Mouse (Mus musculus) neural tube, embryonic 13.5 days (tissue): Measurements from ENCODE around the gene Mboat2. TPM values are rescaled to one million over a fixed set of nuclear protein-coding genes. Genes with fewer than 3 reads are reported as not detected.

Source experiments
- ATAC-seq: fragments of 200-750 bp; cut with Nextera tagmentation; 2 replicates; pipeline ENCODE4 v1.8.0; 2017; ENCODE audit warnings: low read depth, mild to moderate bottlenecking, moderate TSS enrichment, moderate library complexity
- H3K27ac ChIP-seq: fragments of 300-500 bp; sonication (generic); replicated peaks from 2 replicates; pipeline ENCODE4 v1.5.1; 2015; ENCODE audit warnings: moderate library complexity, mild to moderate bottlenecking, inconsistent platforms
- H3K27me3 ChIP-seq: fragments of 300-500 bp; sonication (generic); 2 replicates; pipeline ENCODE4 v1.6.1; 2015; ENCODE audit warnings: mild to moderate bottlenecking, inconsistent platforms
- H3K36me3 ChIP-seq: fragments of 300-500 bp; sonication (generic); 2 replicates; pipeline ENCODE4 v1.6.1; 2015; ENCODE audit warnings: mild to moderate bottlenecking, inconsistent platforms
- H3K4me1 ChIP-seq: fragments of 300-500 bp; sonication (generic); replicated peaks from 2 replicates; pipeline ENCODE4 v1.6.1; 2015; ENCODE audit warnings: inconsistent platforms
- H3K4me2 ChIP-seq: fragments of 300-500 bp; sonication (generic); 2 replicates; pipeline ENCODE4 v1.6.1; 2015; ENCODE audit warnings: inconsistent platforms, mild to moderate bottlenecking, moderate library complexity
- H3K4me3 ChIP-seq: fragments of 300-500 bp; sonication (generic); 2 replicates; pipeline ENCODE4 v1.5.1; 2015; ENCODE audit warnings: mild to moderate bottlenecking, inconsistent platforms
- H3K9ac ChIP-seq: fragments of 300-500 bp; sonication (generic); 2 replicates; pipeline ENCODE4 v1.6.1; 2015; ENCODE audit warnings: moderate library complexity, mild to moderate bottlenecking, inconsistent platforms
- H3K9me3 ChIP-seq: fragments of 300-500 bp; sonication (generic); 2 replicates; pipeline ENCODE4 v1.6.1; 2016; ENCODE audit warnings: inconsistent platforms
- WGBS: fragments of 180-500 bp; shearing (Covaris S2); methylation state at CpG from one replicate; pipeline ENCODE4 v1.1.7; 2015; 5-methylcytosine and 5-hydroxymethylcytosine counted together
- polyA plus RNA-seq: library from polyadenylated mRNA; unstranded; fragments of >200 nt; fragmentation: Nextera tagmentation; extraction: Ambion mirVana; gene quantifications from 2 replicates; pipeline ENCODE4 v1.2.1, GENCODE M21; 2015

Mboat2 gene
- polyA plus RNA-seq, 1 experiment from 2014 or later: 72.1 TPM

GRCm38 (mm10) chr12:24933996-24934395 is 103.3 kb downstream of the Mboat2 start:
- Histone ChIP-seq H3K9me3 (no peaks in the 10 kb centered on the region), H3K27me3 (no peaks in the 10 kb centered on the region), H3K9ac (no peak overlapping the region), H3K27ac (no peak overlapping the region), H3K4me1 (peaks cover 27% of the 10 kb centered on the region), H3K4me2 (no peak overlapping the region), H3K4me3 (no peak overlapping the region), H3K36me3 (peaks cover 5% of the 10 kb centered on the region; the same call in 1 of the 2 replicates)
- ATAC-seq: no peak
- 88% methylated on average over 3 of the region's 3 CpGs for WGBS

DNA sequence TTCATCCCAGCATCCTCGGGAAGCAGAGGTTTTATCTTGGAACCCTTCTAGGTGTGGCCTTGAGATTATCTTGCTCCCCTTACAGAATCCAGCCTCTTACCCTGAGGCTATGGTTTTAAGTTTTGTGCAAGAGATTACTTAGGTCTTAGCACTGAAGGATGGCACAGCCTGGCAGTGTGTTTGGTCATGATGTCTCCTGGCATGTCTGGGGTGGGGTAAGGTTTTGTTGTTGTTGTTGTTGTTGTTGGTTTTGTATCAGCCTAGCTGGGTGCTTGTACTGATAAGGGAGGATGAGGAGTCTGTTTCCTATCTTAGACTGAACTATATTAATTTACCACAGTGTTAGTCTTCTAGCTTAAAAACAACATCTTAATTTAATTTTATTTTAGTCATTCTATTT is 105.6 kb downstream of the Mboat2 start:
- Histone ChIP-seq H3K4me1 (peaks cover 21% of the 10 kb centered on the region), H3K27me3 (no peaks in the 10 kb centered on the region), H3K4me2 (no peak overlapping the region), H3K9ac (no peak overlapping the region), H3K27ac (no peak overlapping the region), H3K4me3 (no peak overlapping the region), H3K36me3 (peaks cover 28% of the 10 kb centered on the region), H3K9me3 (no peaks in the 10 kb centered on the region)
- no peak for ATAC-seq
- WGBS: 85% methylated on average over 1 of the region's 1 CpGs

- Histone ChIP-seq H3K9ac (no peak overlapping the region), H3K27me3 (no peaks in the 10 kb centered on the region), H3K4me3 (no peak overlapping the region), H3K27ac (no peak overlapping the region), H3K4me1 (no peaks in the 10 kb centered on the region), H3K4me2 (no peak overlapping the region), H3K9me3 (no peaks in the 10 kb centered on the region), H3K36me3 (peaks cover 53% of the 10 kb centered on the region)
- no peak for ATAC-seq
- WGBS: 91% methylated on average over 8 of the region's 8 CpGs
Measured at GRCm38 (mm10) chr12:24939372-24939771, 108.7 kb downstream of the Mboat2 start.

- Histone ChIP-seq H3K4me1 (no peaks in the 10 kb centered on the region), H3K27me3 (no peaks in the 10 kb centered on the region), H3K4me2 (no peak overlapping the region), H3K27ac (no peak overlapping the region), H3K36me3 (peaks cover 69% of the 10 kb centered on the region), H3K4me3 (no peak overlapping the region), H3K9ac (no peak overlapping the region), H3K9me3 (no peaks in the 10 kb centered on the region)
- 89% methylated on average over 9 of the region's 9 CpGs for WGBS
- no peak for ATAC-seq
Measured at GRCm38 (mm10) chr12:24942619-24943287, 112.1 kb downstream of the Mboat2 start.

- no peak overlapping the region for H3K4me3 ChIP-seq
- H3K27me3 ChIP-seq: no peaks in the 10 kb centered on the region
- no peak for ATAC-seq
- H3K9me3 ChIP-seq: no peaks in the 10 kb centered on the region
- no peak overlapping the region for H3K4me2 ChIP-seq
- H3K4me1 ChIP-seq: no peaks in the 10 kb centered on the region
- H3K9ac ChIP-seq: no peak overlapping the region
- WGBS: 90% methylated on average over 4 of the region's 4 CpGs
- H3K36me3 ChIP-seq: peaks cover 69% of the 10 kb centered on the region
- no peak overlapping the region for H3K27ac ChIP-seq
Measured at GRCm38 (mm10) chr12:24943427-24943826, 112.7 kb downstream of the Mboat2 start.

DNA sequence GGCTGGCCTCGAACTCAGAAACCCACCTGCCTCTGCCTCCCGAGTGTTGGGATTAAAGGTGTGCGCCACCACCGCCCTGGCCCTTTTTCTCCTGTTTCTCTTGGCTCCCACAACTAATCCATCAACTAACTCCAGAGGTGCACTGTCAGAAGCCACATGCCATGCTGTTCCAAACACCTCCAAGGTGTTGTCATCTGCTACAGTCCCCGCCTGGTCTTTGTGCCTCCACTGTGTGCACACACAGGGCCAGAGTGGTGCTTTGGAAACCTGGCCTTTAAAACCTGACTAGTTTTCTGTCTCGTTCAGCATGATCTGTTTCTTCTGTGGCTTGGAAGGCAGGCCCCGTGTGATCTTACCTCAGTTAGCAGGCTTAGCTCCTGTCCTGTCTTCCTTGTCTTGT is 113.9 kb downstream of the Mboat2 start:
- H3K4me3 ChIP-seq: no peak overlapping the region
- H3K27ac ChIP-seq: no peak overlapping the region
- H3K27me3 ChIP-seq: no peaks in the 10 kb centered on the region
- no peak overlapping the region for H3K4me2 ChIP-seq
- ATAC-seq: no peak
- 94% methylated on average over 7 of the region's 7 CpGs for WGBS
- H3K9ac ChIP-seq: no peak overlapping the region
- peaks cover 69% of the 10 kb centered on the region for H3K36me3 ChIP-seq
- H3K9me3 ChIP-seq: no peaks in the 10 kb centered on the region
- H3K4me1 ChIP-seq: no peaks in the 10 kb centered on the region

- Histone ChIP-seq H3K9me3 (no peaks in the 10 kb centered on the region), H3K9ac (no peak overlapping the region), H3K4me1 (no peaks in the 10 kb centered on the region), H3K4me2 (no peak overlapping the region), H3K36me3 (peaks cover 68% of the 10 kb centered on the region), H3K27me3 (no peaks in the 10 kb centered on the region), H3K27ac (no peak overlapping the region), H3K4me3 (no peak overlapping the region)
- WGBS: 95% methylated on average over 14 of the region's 14 CpGs
- ATAC-seq: no peak
Measured at GRCm38 (mm10) chr12:24947065-24947464, 116.4 kb downstream of the Mboat2 start.

- H3K36me3 ChIP-seq: peaks cover 63% of the 10 kb centered on the region
- no peak overlapping the region for H3K4me3 ChIP-seq
- no peak overlapping the region for H3K4me2 ChIP-seq
- H3K27ac ChIP-seq: no peak overlapping the region
- H3K9me3 ChIP-seq: no peaks in the 10 kb centered on the region
- H3K9ac ChIP-seq: no peak overlapping the region
- H3K27me3 ChIP-seq: no peaks in the 10 kb centered on the region
- H3K4me1 ChIP-seq: no peaks in the 10 kb centered on the region
- ATAC-seq: no peak
- WGBS: 58% methylated on average over 3 of the region's 3 CpGs
Measured at GRCm38 (mm10) chr12:24948344-24948743, 117.7 kb downstream of the Mboat2 start.

GRCm38 (mm10) chr12:24950376-24951046 is 119.8 kb downstream of the Mboat2 start:
- no peak overlapping the region for H3K9ac ChIP-seq
- 88% methylated on average over 7 of the region's 7 CpGs for WGBS
- no peak overlapping the region for H3K4me3 ChIP-seq
- no peak for ATAC-seq
- H3K36me3 ChIP-seq: peaks cover 70% of the 10 kb centered on the region
- H3K4me2 ChIP-seq: no peak overlapping the region
- H3K9me3 ChIP-seq: no peaks in the 10 kb centered on the region
- no peaks in the 10 kb centered on the region for H3K4me1 ChIP-seq
- no peak overlapping the region for H3K27ac ChIP-seq
- H3K27me3 ChIP-seq: no peaks in the 10 kb centered on the region

DNA sequence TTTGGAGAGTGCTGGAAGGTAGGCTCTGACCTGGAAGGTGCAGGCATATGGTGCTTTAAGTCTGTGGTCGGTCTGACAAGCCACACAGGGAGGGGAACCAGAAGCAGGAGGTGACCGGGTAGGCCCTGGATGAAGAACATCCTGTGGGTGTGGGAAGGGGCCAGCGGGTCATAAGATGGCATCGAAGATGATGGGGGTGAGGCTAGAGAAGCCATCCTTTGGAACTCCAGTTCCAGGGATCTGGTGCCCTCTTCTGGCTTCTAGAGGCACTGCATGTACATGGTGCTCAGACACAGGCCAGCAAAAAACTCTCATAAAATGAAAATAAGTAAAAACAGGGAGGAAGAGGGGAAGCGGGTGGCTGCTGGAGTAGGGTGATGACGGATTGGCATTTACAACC is 121.5 kb downstream of the Mboat2 start:
- 62% methylated on average over 6 of the region's 6 CpGs for WGBS
- Histone ChIP-seq H3K4me2 (no peak overlapping the region), H3K9me3 (no peaks in the 10 kb centered on the region), H3K27ac (no peak overlapping the region), H3K9ac (no peak overlapping the region), H3K4me1 (no peaks in the 10 kb centered on the region), H3K4me3 (no peak overlapping the region), H3K27me3 (no peaks in the 10 kb centered on the region), H3K36me3 (peaks cover 75% of the 10 kb centered on the region)
- ATAC-seq: peak; percentile 63

DNA sequence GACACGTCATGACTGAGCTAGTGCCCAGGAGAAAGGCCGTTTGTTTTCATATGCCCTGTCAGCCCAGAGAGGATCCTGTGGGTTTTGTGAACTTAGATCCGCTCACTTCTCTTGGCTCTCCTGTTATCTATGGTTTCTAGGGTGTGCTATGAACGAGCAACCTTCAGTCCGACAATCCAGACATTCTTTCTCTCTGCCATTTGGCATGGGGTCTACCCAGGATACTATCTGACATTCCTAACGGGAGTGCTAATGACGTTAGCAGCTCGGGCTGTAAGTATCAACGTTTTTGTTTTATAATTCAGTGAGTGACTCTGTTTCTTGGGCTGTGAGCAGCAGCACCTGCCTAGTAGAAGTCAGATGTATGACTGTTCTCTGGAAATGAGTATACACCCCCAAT is 124.5 kb downstream of the Mboat2 start:
- Histone ChIP-seq H3K9ac (no peak overlapping the region), H3K4me1 (no peaks in the 10 kb centered on the region), H3K27ac (no peak overlapping the region), H3K36me3 (peaks cover 86% of the 10 kb centered on the region), H3K4me2 (no peak overlapping the region), H3K27me3 (no peaks in the 10 kb centered on the region), H3K9me3 (no peaks in the 10 kb centered on the region), H3K4me3 (no peak overlapping the region)
- 89% methylated on average over 9 of the region's 9 CpGs for WGBS
- no peak for ATAC-seq

- Histone ChIP-seq H3K9me3 (no peaks in the 10 kb centered on the region), H3K4me3 (no peak overlapping the region), H3K27me3 (no peaks in the 10 kb centered on the region), H3K36me3 (peaks cover 63% of the 10 kb centered on the region), H3K9ac (no peak overlapping the region), H3K4me1 (no peaks in the 10 kb centered on the region), H3K4me2 (no peak overlapping the region), H3K27ac (no peak overlapping the region)
- WGBS: 89% methylated on average over 3 of the region's 3 CpGs
- ATAC-seq: no peak
Measured at GRCm38 (mm10) chr12:24958526-24958925, 127.8 kb downstream of the Mboat2 start.

GRCm38 (mm10) chr12:24961821-24962220 is 131.1 kb downstream of the Mboat2 start:
- peaks cover 35% of the 10 kb centered on the region for H3K36me3 ChIP-seq
- H3K4me2 ChIP-seq: no peak overlapping the region
- 88% methylated on average over 7 of the region's 7 CpGs for WGBS
- H3K27ac ChIP-seq: no peak overlapping the region
- no peaks in the 10 kb centered on the region for H3K27me3 ChIP-seq
- H3K9me3 ChIP-seq: peaks cover 5% of the 10 kb centered on the region; the same call in 1 of the 2 replicates
- H3K4me1 ChIP-seq: no peaks in the 10 kb centered on the region
- H3K9ac ChIP-seq: no peak overlapping the region
- no peak overlapping the region for H3K4me3 ChIP-seq
- ATAC-seq: no peak
